Mouse (Mus musculus) heart, embryonic 12.5 days (tissue): Measurements from ENCODE around the gene Cnmd. TPM values are rescaled to one million over a fixed set of nuclear protein-coding genes. Genes with fewer than 3 reads are reported as not detected.

Experiments
- ATAC-seq: fragments of 200-750 bp; cut with Nextera tagmentation; 2 replicates; pipeline ENCODE4 v1.8.0; 2017; ENCODE audit warnings: moderate TSS enrichment, moderate library complexity; ENCODE audit not compliant: insufficient number of reproducible peaks, low FRiP score
- H3K27ac ChIP-seq: fragments of 300-500 bp; sonication (generic); 2 replicates; pipeline ENCODE4 v1.5.1; 2016; ENCODE audit warnings: mild to moderate bottlenecking, moderate library complexity; ENCODE audit not compliant: poor library complexity, severe bottlenecking
- H3K27me3 ChIP-seq: fragments of 300-500 bp; sonication (generic); replicated peaks from 2 replicates; pipeline ENCODE4 v1.6.1; 2016; ENCODE audit warnings: mild to moderate bottlenecking, moderate library complexity
- H3K36me3 ChIP-seq: fragments of 300-500 bp; sonication (generic); 2 replicates; pipeline ENCODE4 v1.6.1; 2016; ENCODE audit warnings: mild to moderate bottlenecking, moderate library complexity
- H3K4me1 ChIP-seq: fragments of 300-500 bp; sonication (generic); replicated peaks from 2 replicates; pipeline ENCODE4 v1.6.1; 2016; ENCODE audit warnings: mild to moderate bottlenecking
- H3K4me2 ChIP-seq: fragments of 300-500 bp; sonication (generic); 2 replicates; pipeline ENCODE4 v1.6.1; 2016; ENCODE audit warnings: mild to moderate bottlenecking, moderate library complexity
- H3K4me3 ChIP-seq: fragments of 300-500 bp; sonication (generic); 2 replicates; pipeline ENCODE4 v1.5.1; 2016; ENCODE audit warnings: mild to moderate bottlenecking
- H3K9ac ChIP-seq: fragments of 300-500 bp; sonication (generic); 2 replicates; pipeline ENCODE4 v1.6.1; 2016; ENCODE audit warnings: mild to moderate bottlenecking, moderate library complexity
- H3K9me3 ChIP-seq: fragments of 300-500 bp; sonication (generic); replicated peaks from 2 replicates; pipeline ENCODE4 v1.6.1; 2016; ENCODE audit warnings: mild to moderate bottlenecking, moderate library complexity
- WGBS: fragments of 180-500 bp; shearing (Covaris S2); methylation state at CpG from one replicate; pipeline ENCODE4 v1.1.7; 2016; 5-methylcytosine and 5-hydroxymethylcytosine counted together
- polyA plus RNA-seq: library from polyadenylated mRNA; unstranded; fragments of >200 nt; fragmentation: Nextera tagmentation; extraction: Ambion mirVana; gene quantifications from 2 replicates; pipeline ENCODE4 v1.2.1, GENCODE M21; 2016

Cnmd gene
- polyA plus RNA-seq, 1 experiment from 2014 or later: 1.3 TPM

DNA sequence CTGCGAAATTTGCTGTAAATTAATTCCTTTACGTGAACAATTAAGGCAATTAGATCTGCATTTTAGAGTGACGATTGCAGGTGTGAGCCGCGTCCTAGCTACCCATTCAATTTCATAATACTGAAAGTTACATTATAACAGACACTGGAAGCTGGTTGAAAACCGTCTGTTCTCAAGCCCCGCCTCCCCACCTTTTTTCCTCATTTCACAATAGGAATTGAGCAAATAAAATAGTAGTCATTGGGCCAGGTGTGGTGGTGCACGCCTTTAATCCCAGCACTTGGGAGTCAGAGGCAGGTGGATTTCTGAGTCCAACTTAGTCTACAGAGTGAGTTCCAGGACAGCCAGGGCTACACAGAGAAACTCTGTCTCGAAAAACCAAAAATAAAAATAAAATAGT, 19.9 kb downstream of the Cnmd start:
- Histone ChIP-seq H3K9me3 (no peaks in the 10 kb centered on the region), H3K9ac (no peak overlapping the region), H3K4me2 (no peak overlapping the region), H3K36me3 (no peaks in the 10 kb centered on the region), H3K27me3 (no peaks in the 10 kb centered on the region; the same call in 1 of the 2 replicates), H3K4me1 (peaks cover 10% of the 10 kb centered on the region; the same call in 1 of the 2 replicates), H3K27ac (no peak overlapping the region), H3K4me3 (no peak overlapping the region)
- whole genome bisulfite sequencing: 75% methylated on average over 9 of the region's 9 CpGs
- no peak for ATAC-seq

DNA sequence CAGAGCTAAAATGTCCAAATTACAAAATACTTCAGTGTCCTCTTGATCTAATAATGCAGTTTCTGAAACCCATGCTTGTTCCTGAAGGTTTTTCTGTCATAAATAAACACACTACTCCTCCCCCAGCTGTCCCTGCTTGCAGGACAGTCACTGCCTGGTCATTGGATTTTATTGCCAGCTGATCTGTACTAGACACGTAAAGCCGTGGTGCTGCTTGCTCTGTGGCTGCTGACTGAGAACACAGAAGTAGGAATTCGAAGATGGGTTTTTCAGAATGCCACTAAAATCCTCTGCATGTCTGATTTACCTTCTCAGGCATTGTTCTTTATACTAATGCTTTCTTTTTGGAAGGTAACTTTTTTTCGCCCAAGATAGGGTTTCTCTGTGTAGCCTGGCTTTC, 25.2 kb downstream of the Cnmd start:
- 73% methylated on average over 4 of the region's 4 CpGs for WGBS

DNA sequence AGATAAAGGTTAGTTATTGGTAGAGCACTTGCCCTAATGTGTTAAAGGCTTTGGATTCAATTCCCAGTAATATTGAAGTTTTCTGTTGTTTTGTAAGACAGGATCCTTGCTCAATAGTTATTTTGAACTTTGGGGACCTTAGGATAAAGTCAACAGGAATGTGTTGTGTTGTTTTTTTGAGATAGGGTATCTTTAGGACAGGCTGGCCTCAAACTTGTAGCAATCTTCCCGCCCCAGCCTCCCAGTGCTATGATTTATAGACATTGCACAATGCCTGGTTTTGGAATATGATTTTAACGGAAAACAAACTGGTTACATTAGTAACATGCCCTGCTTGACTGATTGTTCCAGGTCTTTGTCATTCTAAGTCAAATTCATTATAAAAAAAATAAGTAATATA, 28.8 kb downstream of the Cnmd start:
- no peak overlapping the region for H3K9ac ChIP-seq
- H3K4me2 ChIP-seq: no peak overlapping the region
- H3K9me3 ChIP-seq: no peaks in the 10 kb centered on the region
- WGBS: 81% methylated on average over 2 of the region's 2 CpGs
- no peak for ATAC-seq
- peaks cover 38% of the 10 kb centered on the region for H3K36me3 ChIP-seq
- H3K27ac ChIP-seq: no peak overlapping the region
- H3K4me3 ChIP-seq: no peak overlapping the region
- no peaks in the 10 kb centered on the region for H3K4me1 ChIP-seq
- H3K27me3 ChIP-seq: no peaks in the 10 kb centered on the region

More for the DNA sequence above, 25.2 kb downstream of the Cnmd start:
- H3K4me2 ChIP-seq: no peak overlapping the region
- H3K4me1 ChIP-seq: no peaks in the 10 kb centered on the region
- no peak overlapping the region for H3K27ac ChIP-seq
- no peaks in the 10 kb centered on the region for H3K9me3 ChIP-seq
- H3K9ac ChIP-seq: no peak overlapping the region
- ATAC-seq: no peak
- H3K36me3 ChIP-seq: peaks cover 12% of the 10 kb centered on the region
- no peaks in the 10 kb centered on the region for H3K27me3 ChIP-seq
- H3K4me3 ChIP-seq: no peak overlapping the region

GRCm38 (mm10) chr14:79632330-79632729, 29.6 kb downstream of the Cnmd start:
- H3K9me3 ChIP-seq: no peaks in the 10 kb centered on the region
- no peak overlapping the region for H3K9ac ChIP-seq
- peaks cover 47% of the 10 kb centered on the region for H3K36me3 ChIP-seq
- no peaks in the 10 kb centered on the region for H3K4me1 ChIP-seq
- 93% methylated on average over 6 of the region's 6 CpGs for WGBS
- no peak overlapping the region for H3K4me3 ChIP-seq
- no peak overlapping the region for H3K4me2 ChIP-seq
- no peak for ATAC-seq
- H3K27me3 ChIP-seq: no peaks in the 10 kb centered on the region
- H3K27ac ChIP-seq: no peak overlapping the region

- ATAC-seq: no peak
- no peaks in the 10 kb centered on the region; the same call in 1 of the 2 replicates for H3K9me3 ChIP-seq
- H3K36me3 ChIP-seq: peaks cover 59% of the 10 kb centered on the region
- 20% methylated on average over 3 of the region's 3 CpGs for WGBS
- no peak overlapping the region for H3K27ac ChIP-seq
- no peak overlapping the region for H3K4me3 ChIP-seq
- H3K4me2 ChIP-seq: no peak overlapping the region
- peaks cover 7% of the 10 kb centered on the region; the same call in 1 of the 2 replicates for H3K4me1 ChIP-seq
- H3K9ac ChIP-seq: no peak overlapping the region
- H3K27me3 ChIP-seq: no peaks in the 10 kb centered on the region
Observed at GRCm38 (mm10) chr14:79621143-79621542, 40.8 kb downstream of the Cnmd start.

DNA sequence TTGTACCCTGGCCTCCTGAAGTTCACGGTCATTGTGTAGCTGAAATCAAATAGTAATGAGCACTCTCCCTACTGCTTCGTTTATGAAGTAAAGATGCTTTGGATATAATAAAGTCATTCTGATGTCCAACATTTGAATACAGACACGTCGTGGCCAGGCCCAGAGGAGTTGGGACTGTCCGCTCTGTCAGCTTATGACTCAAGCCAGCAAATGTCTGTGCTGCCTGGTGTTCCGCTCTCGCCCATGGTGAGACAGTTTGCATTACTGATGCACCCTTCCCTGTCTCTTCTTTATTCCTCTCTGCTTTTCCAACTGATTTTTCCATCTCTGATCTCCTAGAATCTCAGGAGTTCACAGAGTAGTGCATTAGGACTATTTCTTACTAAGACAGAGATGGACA, 42.2 kb downstream of the Cnmd start:
- ATAC-seq: no peak
- no peak overlapping the region for H3K4me2 ChIP-seq
- H3K36me3 ChIP-seq: peaks cover 56% of the 10 kb centered on the region
- WGBS: 98% methylated on average over 7 of the region's 7 CpGs
- H3K27me3 ChIP-seq: no peaks in the 10 kb centered on the region
- H3K4me1 ChIP-seq: peaks cover 7% of the 10 kb centered on the region; the same call in 1 of the 2 replicates
- H3K4me3 ChIP-seq: no peak overlapping the region
- H3K9ac ChIP-seq: no peak overlapping the region
- no peaks in the 10 kb centered on the region; the same call in 1 of the 2 replicates for H3K9me3 ChIP-seq
- no peak overlapping the region for H3K27ac ChIP-seq

GRCm38 (mm10) chr14:79617121-79617828, 44.7 kb downstream of the Cnmd start:
- H3K27me3 ChIP-seq: no peaks in the 10 kb centered on the region
- H3K4me1 ChIP-seq: peaks cover 7% of the 10 kb centered on the region; the same call in 1 of the 2 replicates
- H3K4me2 ChIP-seq: no peak overlapping the region
- no peaks in the 10 kb centered on the region; the same call in 1 of the 2 replicates for H3K9me3 ChIP-seq
- no peak overlapping the region for H3K4me3 ChIP-seq
- ATAC-seq: no peak
- H3K9ac ChIP-seq: no peak overlapping the region
- H3K27ac ChIP-seq: no peak overlapping the region
- 84% methylated on average over 8 of the region's 8 CpGs for WGBS
- peaks cover 60% of the 10 kb centered on the region for H3K36me3 ChIP-seq

GRCm38 (mm10) chr14:79608286-79608685, 53.7 kb downstream of the Cnmd start:
- Histone ChIP-seq H3K9ac (no peak overlapping the region), H3K36me3 (peaks cover 81% of the 10 kb centered on the region), H3K27me3 (no peaks in the 10 kb centered on the region), H3K4me1 (no peaks in the 10 kb centered on the region), H3K4me3 (no peak overlapping the region), H3K9me3 (no peaks in the 10 kb centered on the region), H3K27ac (no peak overlapping the region), H3K4me2 (no peak overlapping the region)
- 90% methylated on average over 6 of the region's 6 CpGs for WGBS
- ATAC-seq: no peak

DNA sequence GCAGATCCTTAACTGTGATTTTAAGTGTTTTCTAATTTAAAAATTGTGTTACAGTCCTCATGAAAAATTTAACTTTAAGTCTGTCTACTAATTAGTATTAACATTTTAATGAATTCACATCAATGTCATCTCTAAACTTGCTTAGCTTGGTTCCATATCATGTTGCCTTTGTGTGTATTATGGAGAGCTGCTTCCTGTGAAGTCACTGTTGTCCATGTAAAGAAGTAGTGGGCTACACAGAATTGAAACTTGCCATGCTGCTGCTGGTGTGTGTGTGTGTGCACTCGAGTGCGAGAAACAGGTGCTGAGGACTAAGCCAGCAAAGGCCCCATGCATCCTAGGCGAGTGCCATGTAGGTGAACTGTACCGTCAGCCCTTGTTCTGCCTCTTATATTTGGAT, 54.6 kb downstream of the Cnmd start:
- no peak overlapping the region for H3K4me2 ChIP-seq
- no peak overlapping the region for H3K9ac ChIP-seq
- H3K27ac ChIP-seq: no peak overlapping the region
- no peaks in the 10 kb centered on the region for H3K9me3 ChIP-seq
- ATAC-seq: no peak
- no peaks in the 10 kb centered on the region for H3K27me3 ChIP-seq
- H3K4me3 ChIP-seq: no peak overlapping the region
- peaks cover 80% of the 10 kb centered on the region for H3K36me3 ChIP-seq
- H3K4me1 ChIP-seq: no peaks in the 10 kb centered on the region
- 95% methylated on average over 4 of the region's 4 CpGs for WGBS

GRCm38 (mm10) chr14:79606867-79607266, 55.1 kb downstream of the Cnmd start:
- Histone ChIP-seq H3K27me3 (no peaks in the 10 kb centered on the region), H3K9ac (no peak overlapping the region), H3K27ac (no peak overlapping the region), H3K4me3 (no peak overlapping the region), H3K36me3 (peaks cover 77% of the 10 kb centered on the region), H3K4me1 (no peaks in the 10 kb centered on the region), H3K4me2 (no peak overlapping the region), H3K9me3 (no peaks in the 10 kb centered on the region)
- 88% methylated on average over 3 of the region's 3 CpGs for WGBS
- no peak for ATAC-seq

- Histone ChIP-seq H3K36me3 (peaks cover 78% of the 10 kb centered on the region), H3K4me1 (no peaks in the 10 kb centered on the region), H3K4me3 (no peak overlapping the region), H3K4me2 (no peak overlapping the region), H3K9ac (no peak overlapping the region), H3K27ac (no peak overlapping the region), H3K27me3 (no peaks in the 10 kb centered on the region), H3K9me3 (no peaks in the 10 kb centered on the region)
- no peak for ATAC-seq
- WGBS: 91% methylated on average over 6 of the region's 6 CpGs
Observed at GRCm38 (mm10) chr14:79606392-79606791, 55.6 kb downstream of the Cnmd start.

DNA sequence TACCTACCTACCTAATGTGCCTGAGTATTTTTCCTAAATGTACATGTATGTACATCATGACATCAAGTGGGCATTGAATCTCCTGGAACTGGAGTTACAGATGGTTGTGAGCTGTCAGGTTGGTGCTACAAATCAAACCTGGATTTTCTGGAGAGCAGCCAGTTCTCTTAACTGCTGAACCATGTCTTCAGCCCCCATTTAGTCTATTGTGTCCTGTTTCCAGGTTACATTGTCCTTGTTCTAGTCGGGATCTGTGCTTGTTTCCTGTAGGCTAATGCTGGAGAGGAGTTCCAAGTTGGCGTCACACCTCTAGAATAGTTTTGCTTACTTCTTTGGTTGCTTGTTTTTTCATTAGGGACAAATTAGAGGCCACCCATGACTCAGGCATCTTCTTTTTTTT, 56.1 kb downstream of the Cnmd start:
- Histone ChIP-seq H3K4me2 (no peak overlapping the region), H3K36me3 (peaks cover 78% of the 10 kb centered on the region), H3K4me3 (no peak overlapping the region), H3K4me1 (no peaks in the 10 kb centered on the region), H3K9ac (no peak overlapping the region), H3K27me3 (no peaks in the 10 kb centered on the region), H3K9me3 (no peaks in the 10 kb centered on the region), H3K27ac (no peak overlapping the region)
- no peak for ATAC-seq
- 91% methylated on average over 2 of the region's 2 CpGs for WGBS
